Mouse (Mus musculus): Measurements from ENCODE around the gene Sobp. TPM values are rescaled to one million over a fixed set of nuclear protein-coding genes. Genes with fewer than 3 reads are reported as not detected.

The Sobp gene
- polyA plus RNA-seq, 1 experiment from 2014 or later = 1.7 TPM

DNA sequence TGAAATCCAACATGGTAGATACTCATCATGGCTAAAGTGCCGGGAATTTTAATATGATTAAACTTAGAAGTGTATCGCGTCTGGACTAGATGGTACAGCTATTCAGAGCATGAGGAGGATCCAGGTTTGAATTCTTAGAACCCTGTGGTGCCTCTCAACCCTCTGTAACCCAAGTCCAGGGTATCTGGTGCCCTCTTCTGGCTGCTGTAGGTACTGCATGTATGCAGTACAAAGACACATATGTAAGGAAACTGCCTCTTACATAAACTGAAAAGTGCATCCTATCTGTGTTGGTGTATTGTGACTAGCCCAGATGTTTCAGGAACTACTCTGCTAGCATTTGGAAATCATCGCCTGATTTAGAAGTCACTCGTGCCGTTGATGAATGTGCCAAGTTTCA, 184.4 kb downstream of the Sobp start:
- Histone ChIP-seq H3K27me3 (replicated peaks) (peaks cover 31% of the 10 kb centered on the region), H3K36me3 (no peaks in the 10 kb centered on the region), H3K27ac (replicated peaks) (no peak overlapping the region), H3K9me3 (no peaks in the 10 kb centered on the region), H3K4me3 (no peak overlapping the region), H3K4me1 (peaks cover 8% of the 10 kb centered on the region), H3K9ac (no peak overlapping the region), H3K4me2 (no peak overlapping the region)
- WGBS = 25% methylated on average over 6 of the region's 6 CpGs
- ATAC-seq (ENCODE audit: extremely low read depth, insufficient number of reproducible peaks, low FRiP score, low TSS enrichment) = no peak

DNA sequence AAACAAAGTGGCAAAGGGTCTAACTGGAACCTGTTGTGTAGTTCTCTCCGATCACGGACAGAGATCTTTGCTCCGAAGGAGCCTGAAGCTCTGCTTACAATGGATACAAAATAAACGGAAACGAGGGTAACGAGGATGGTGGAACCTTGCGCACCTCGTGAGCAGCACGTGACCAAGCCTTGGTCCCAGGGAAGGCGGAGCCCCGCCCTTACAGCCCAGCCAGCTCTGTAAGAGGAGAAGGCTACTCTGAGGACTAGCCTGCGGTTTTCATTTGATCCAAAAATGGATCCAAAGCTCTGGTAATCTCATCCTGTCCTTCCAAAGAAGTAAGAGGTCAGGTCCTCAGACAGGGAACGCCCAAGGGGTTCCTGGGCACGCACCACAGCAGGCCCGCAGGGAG, 185.7 kb downstream of the Sobp start:
- Histone ChIP-seq H3K4me2 (no peak overlapping the region), H3K9me3 (no peaks in the 10 kb centered on the region), H3K27me3 (replicated peaks) (peaks cover 24% of the 10 kb centered on the region), H3K36me3 (no peaks in the 10 kb centered on the region), H3K4me3 (no peak overlapping the region), H3K4me1 (no peaks in the 10 kb centered on the region), H3K9ac (no peak overlapping the region), H3K27ac (replicated peaks) (no peak overlapping the region)
- ATAC-seq (ENCODE audit: extremely low read depth, insufficient number of reproducible peaks, low FRiP score, low TSS enrichment) = no peak
- WGBS = 56% methylated on average over 15 of the region's 15 CpGs

GRCm38 (mm10) chr10:42987594-42988052, 186.7 kb downstream of the Sobp start:
- ATAC-seq (ENCODE audit: extremely low read depth, insufficient number of reproducible peaks, low FRiP score, low TSS enrichment) = no peak
- Histone ChIP-seq H3K27me3 (replicated peaks) (peaks cover 15% of the 10 kb centered on the region), H3K4me2 (no peak overlapping the region), H3K36me3 (no peaks in the 10 kb centered on the region), H3K27ac (replicated peaks) (no peak overlapping the region), H3K4me1 (no peaks in the 10 kb centered on the region), H3K4me3 (no peak overlapping the region), H3K9ac (no peak overlapping the region), H3K9me3 (no peaks in the 10 kb centered on the region)
- 8% methylated on average over 6 of the region's 6 CpGs for WGBS

- Histone ChIP-seq H3K9ac (no peak overlapping the region), H3K27ac (replicated peaks) (no peak overlapping the region), H3K27me3 (replicated peaks) (0 out of 2 replicates have a peak, but pooled peaks cover 3% of the 10 kb centered on the region), H3K36me3 (no peaks in the 10 kb centered on the region), H3K9me3 (no peaks in the 10 kb centered on the region), H3K4me3 (no peak overlapping the region), H3K4me2 (no peak overlapping the region), H3K4me1 (no peaks in the 10 kb centered on the region)
- no peak for ATAC-seq (ENCODE audit: extremely low read depth, insufficient number of reproducible peaks, low FRiP score, low TSS enrichment)
- 64% methylated on average over 4 of the region's 4 CpGs for WGBS
Observed at GRCm38 (mm10) chr10:42984886-42985285, 189.4 kb downstream of the Sobp start.

GRCm38 (mm10) chr10:42980999-42981757, 193.2 kb downstream of the Sobp start:
- no peak overlapping the region for H3K4me2 ChIP-seq
- ATAC-seq (ENCODE audit: extremely low read depth, insufficient number of reproducible peaks, low FRiP score, low TSS enrichment) = no peak
- peaks cover 9% of the 10 kb centered on the region; the same call in 1 of the 2 replicates for H3K27me3 ChIP-seq (replicated peaks)
- 67% methylated on average over 7 of the region's 7 CpGs for WGBS
- no peaks in the 10 kb centered on the region for H3K4me1 ChIP-seq
- H3K9me3 ChIP-seq = no peaks in the 10 kb centered on the region
- H3K9ac ChIP-seq = no peak overlapping the region
- no peaks in the 10 kb centered on the region for H3K36me3 ChIP-seq
- H3K27ac ChIP-seq (replicated peaks) = no peak overlapping the region
- no peak overlapping the region for H3K4me3 ChIP-seq

- H3K27me3 ChIP-seq (replicated peaks) = peaks cover 19% of the 10 kb centered on the region; the same call in 1 of the 2 replicates
- no peaks in the 10 kb centered on the region for H3K9me3 ChIP-seq
- H3K9ac ChIP-seq = no peak overlapping the region
- ATAC-seq (ENCODE audit: extremely low read depth, insufficient number of reproducible peaks, low FRiP score, low TSS enrichment) = no peak
- H3K27ac ChIP-seq (replicated peaks) = no peak overlapping the region
- H3K4me3 ChIP-seq = no peak overlapping the region
- H3K36me3 ChIP-seq = no peaks in the 10 kb centered on the region
- no peak overlapping the region for H3K4me2 ChIP-seq
- 40% methylated on average over 3 of the region's 3 CpGs for WGBS
- no peaks in the 10 kb centered on the region for H3K4me1 ChIP-seq
Observed at GRCm38 (mm10) chr10:42978346-42978745, 196.0 kb downstream of the Sobp start.

DNA sequence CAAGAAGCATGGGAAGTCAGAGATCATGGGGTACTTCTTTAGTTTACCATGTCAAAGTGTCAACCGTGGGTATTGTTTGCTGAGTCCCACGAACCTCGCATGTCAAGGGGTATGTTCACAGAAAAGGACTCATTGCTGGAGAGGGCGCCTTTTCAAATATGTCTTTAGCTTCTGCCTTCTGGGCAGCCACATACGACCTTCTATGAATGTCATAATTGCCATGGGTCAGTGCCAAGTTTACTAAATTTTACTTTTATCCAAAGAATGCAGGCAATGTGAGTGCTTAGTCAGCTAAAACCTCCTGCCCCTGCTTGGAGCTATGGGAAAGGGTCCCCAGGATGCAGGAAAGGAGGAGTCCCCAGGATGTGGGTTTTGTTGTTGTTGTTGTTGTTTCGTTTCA, 197.8 kb downstream of the Sobp start:
- Histone ChIP-seq H3K9me3 (no peaks in the 10 kb centered on the region), H3K36me3 (no peaks in the 10 kb centered on the region), H3K9ac (no peak overlapping the region), H3K4me1 (peaks cover 4% of the 10 kb centered on the region; the same call in 1 of the 2 replicates), H3K27ac (replicated peaks) (no peak overlapping the region), H3K4me2 (no peak overlapping the region), H3K4me3 (no peak overlapping the region), H3K27me3 (replicated peaks) (peaks cover 19% of the 10 kb centered on the region; the same call in 1 of the 2 replicates)
- ATAC-seq (ENCODE audit: extremely low read depth, insufficient number of reproducible peaks, low FRiP score, low TSS enrichment) = no peak
- 80% methylated on average over 6 of the region's 6 CpGs for WGBS

DNA sequence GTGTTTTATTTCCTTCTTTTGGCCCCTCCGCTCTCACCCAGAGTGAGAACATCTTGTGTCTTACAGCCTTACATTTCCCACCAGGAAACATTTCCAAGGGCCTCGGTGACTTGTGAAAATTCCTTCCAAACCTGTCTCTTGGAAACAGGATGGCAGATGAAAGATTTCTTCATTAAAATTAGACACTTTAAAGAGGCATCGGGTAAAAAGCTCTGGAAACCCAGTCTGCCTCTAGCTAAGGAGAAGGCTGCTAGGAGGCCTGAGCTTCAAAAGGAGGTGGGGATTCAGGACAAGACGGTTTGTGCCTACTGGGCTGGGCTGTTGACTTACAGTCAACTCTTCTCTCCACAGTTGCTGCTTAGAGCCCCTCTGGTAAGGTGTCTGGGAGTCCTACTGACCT, 200.8 kb downstream of the Sobp start:
- H3K9ac ChIP-seq = no peak overlapping the region
- H3K27ac ChIP-seq (replicated peaks) = no peak overlapping the region
- H3K36me3 ChIP-seq = no peaks in the 10 kb centered on the region
- H3K4me1 ChIP-seq = peaks cover 4% of the 10 kb centered on the region; the same call in 1 of the 2 replicates
- no peak for ATAC-seq (ENCODE audit: extremely low read depth, insufficient number of reproducible peaks, low FRiP score, low TSS enrichment)
- peaks cover 15% of the 10 kb centered on the region; the same call in 1 of the 2 replicates for H3K27me3 ChIP-seq (replicated peaks)
- WGBS = 66% methylated on average over 4 of the region's 4 CpGs
- no peaks in the 10 kb centered on the region for H3K9me3 ChIP-seq
- H3K4me2 ChIP-seq = no peak overlapping the region
- H3K4me3 ChIP-seq = no peak overlapping the region

DNA sequence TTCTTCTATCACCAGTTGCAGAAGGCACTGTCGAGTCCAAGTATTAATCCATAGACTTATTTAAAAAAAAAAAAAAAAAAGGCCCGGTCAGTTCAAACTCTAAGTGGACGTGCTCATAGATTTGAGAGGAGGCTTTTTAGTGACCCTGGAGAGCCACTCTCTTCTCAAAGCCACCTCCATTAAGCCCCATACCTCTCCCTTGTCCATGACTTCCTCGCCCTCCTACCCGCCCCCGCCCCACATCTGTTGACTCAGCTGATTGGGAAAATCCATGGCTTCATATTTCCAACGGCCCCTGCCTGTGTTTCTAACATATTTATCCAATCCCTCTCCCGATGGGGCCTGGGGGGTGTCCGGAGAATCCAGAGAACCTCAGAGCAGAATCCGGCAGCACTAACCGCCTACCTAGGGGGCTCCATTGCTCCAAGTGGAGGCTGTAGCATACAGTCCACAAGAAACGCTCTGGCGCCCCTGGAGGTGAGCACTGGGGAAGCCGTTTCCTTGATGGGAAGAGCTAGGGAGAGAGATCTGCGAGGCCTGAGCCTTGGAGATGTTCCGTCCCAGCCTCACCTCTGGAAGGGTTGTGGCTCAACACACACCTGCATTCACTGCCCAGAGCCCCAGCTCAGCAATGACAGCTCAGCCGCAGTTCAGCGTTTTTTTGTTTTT, 201.7 kb downstream of the Sobp start:
- H3K9me3 ChIP-seq = no peaks in the 10 kb centered on the region
- 22% methylated on average over 18 of the region's 18 CpGs for WGBS
- peaks cover 4% of the 10 kb centered on the region; the same call in 1 of the 2 replicates for H3K4me1 ChIP-seq
- peak overlapping the region; percentile 10; the same call in 1 of the 2 replicates for H3K4me3 ChIP-seq
- H3K27ac ChIP-seq (replicated peaks) = no peak overlapping the region
- no peaks in the 10 kb centered on the region for H3K36me3 ChIP-seq
- no peak for ATAC-seq (ENCODE audit: extremely low read depth, insufficient number of reproducible peaks, low FRiP score, low TSS enrichment)
- peak overlapping the region; percentile 62 for H3K4me2 ChIP-seq
- H3K27me3 ChIP-seq (replicated peaks) = peaks cover 10% of the 10 kb centered on the region; the same call in 1 of the 2 replicates
- no peak overlapping the region for H3K9ac ChIP-seq

DNA sequence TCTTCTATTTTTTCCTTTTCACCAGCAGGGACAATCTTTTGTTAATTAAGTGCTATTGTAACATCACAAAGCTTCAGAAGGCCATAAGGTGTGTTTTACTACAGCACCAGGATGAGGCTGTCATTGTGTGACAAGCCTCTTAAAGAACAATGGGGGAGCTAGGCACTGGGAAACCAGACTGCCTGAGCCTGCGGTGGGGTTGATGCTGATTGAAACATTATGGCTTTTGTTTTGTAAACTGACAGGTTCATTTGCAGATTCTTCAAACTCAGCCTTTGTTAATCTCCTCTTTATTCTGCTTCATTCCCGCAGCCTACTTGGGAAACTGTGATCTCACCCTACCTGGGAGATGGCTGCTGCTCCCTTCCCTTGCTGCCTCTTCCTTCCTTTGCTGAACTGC, 206.0 kb downstream of the Sobp start:
- no peaks in the 10 kb centered on the region for H3K9me3 ChIP-seq
- peaks cover 4% of the 10 kb centered on the region; the same call in 1 of the 2 replicates for H3K4me1 ChIP-seq
- no peak overlapping the region for H3K9ac ChIP-seq
- 21% methylated on average over 2 of the region's 2 CpGs for WGBS
- no peak for ATAC-seq (ENCODE audit: extremely low read depth, insufficient number of reproducible peaks, low FRiP score, low TSS enrichment)
- H3K27ac ChIP-seq (replicated peaks) = no peak overlapping the region
- no peak overlapping the region for H3K4me2 ChIP-seq
- H3K27me3 ChIP-seq (replicated peaks) = no peaks in the 10 kb centered on the region
- no peaks in the 10 kb centered on the region for H3K36me3 ChIP-seq
- H3K4me3 ChIP-seq = no peak overlapping the region

DNA sequence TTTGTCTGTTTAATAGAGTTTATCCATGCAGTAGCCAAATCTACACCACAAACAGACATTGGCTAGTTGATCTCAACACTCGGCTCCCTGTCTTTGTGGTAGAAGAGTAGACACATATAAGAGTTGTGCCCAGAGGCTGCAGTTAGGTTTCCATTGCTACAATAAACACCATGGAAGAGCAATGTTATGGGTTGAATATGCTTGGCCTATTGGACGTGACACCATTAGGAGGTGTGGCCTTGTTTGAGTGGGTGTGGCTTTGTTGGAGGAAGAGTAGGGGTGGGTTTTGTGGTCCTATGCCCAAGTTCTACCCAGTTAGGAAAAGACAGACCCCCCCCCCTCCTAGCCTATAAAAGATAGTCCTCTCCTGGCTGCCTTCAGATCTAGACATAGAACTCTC, 211.3 kb downstream of the Sobp start:
- no peak overlapping the region for H3K9ac ChIP-seq
- 88% methylated on average over 2 of the region's 2 CpGs for WGBS

More for the DNA sequence above, 211.3 kb downstream of the Sobp start:
- H3K4me1 ChIP-seq = peaks cover 3% of the 10 kb centered on the region; the same call in 1 of the 2 replicates
- H3K4me3 ChIP-seq = no peak overlapping the region
- H3K36me3 ChIP-seq = no peaks in the 10 kb centered on the region
- H3K27ac ChIP-seq (replicated peaks) = no peak overlapping the region
- no peaks in the 10 kb centered on the region for H3K27me3 ChIP-seq (replicated peaks)
- no peaks in the 10 kb centered on the region for H3K9me3 ChIP-seq
- H3K4me2 ChIP-seq = no peak overlapping the region
- no peak for ATAC-seq (ENCODE audit: extremely low read depth, insufficient number of reproducible peaks, low FRiP score, low TSS enrichment)

All from heart, embryonic 13.5 days (tissue).